Mouse (Mus musculus): ENCODE data around the gene Elp4.

The Elp4 gene

GRCm38 (mm10) chr2:105806571-105806970 lies 97.8 kb downstream of the Elp4 start:
- ATAC-seq (ENCODE audit: insufficient number of reproducible peaks, low FRiP score, low TSS enrichment): no peak

GRCm38 (mm10) chr2:105806047-105806446 lies 98.3 kb downstream of the Elp4 start:
- no peak for ATAC-seq (ENCODE audit: insufficient number of reproducible peaks, low FRiP score, low TSS enrichment)

GRCm38 (mm10) chr2:105805210-105805609 lies 99.2 kb downstream of the Elp4 start:
- no peak for ATAC-seq (ENCODE audit: insufficient number of reproducible peaks, low FRiP score, low TSS enrichment)

- peak; percentile 75 for ATAC-seq (ENCODE audit: insufficient number of reproducible peaks, low FRiP score, low TSS enrichment)
Observed at GRCm38 (mm10) chr2:105804506-105804905, 99.9 kb downstream of the Elp4 start.

GRCm38 (mm10) chr2:105803427-105803826 lies 100.9 kb downstream of the Elp4 start:
- ATAC-seq (ENCODE audit: insufficient number of reproducible peaks, low FRiP score, low TSS enrichment): no peak

- ATAC-seq (ENCODE audit: insufficient number of reproducible peaks, low FRiP score, low TSS enrichment): no peak
Observed at GRCm38 (mm10) chr2:105802902-105803301, 101.5 kb downstream of the Elp4 start.

- no peak for ATAC-seq (ENCODE audit: insufficient number of reproducible peaks, low FRiP score, low TSS enrichment)
Observed at GRCm38 (mm10) chr2:105801536-105801935, 102.8 kb downstream of the Elp4 start.

- peak; percentile 71 for ATAC-seq (ENCODE audit: insufficient number of reproducible peaks, low FRiP score, low TSS enrichment)
Observed at GRCm38 (mm10) chr2:105800694-105801093, 103.7 kb downstream of the Elp4 start.

GRCm38 (mm10) chr2:105799840-105800239 lies 104.5 kb downstream of the Elp4 start:
- peak; percentile 85 for ATAC-seq (ENCODE audit: insufficient number of reproducible peaks, low FRiP score, low TSS enrichment)

GRCm38 (mm10) chr2:105797842-105798241 lies 106.5 kb downstream of the Elp4 start:
- no peak for ATAC-seq (ENCODE audit: insufficient number of reproducible peaks, low FRiP score, low TSS enrichment)

- no peak for ATAC-seq (ENCODE audit: insufficient number of reproducible peaks, low FRiP score, low TSS enrichment)
Observed at GRCm38 (mm10) chr2:105796101-105796500, 108.3 kb downstream of the Elp4 start.

GRCm38 (mm10) chr2:105792339-105793120 lies 111.8 kb downstream of the Elp4 start:
- ATAC-seq (ENCODE audit: insufficient number of reproducible peaks, low FRiP score, low TSS enrichment): no peak

GRCm38 (mm10) chr2:105789936-105790335 lies 114.4 kb downstream of the Elp4 start:
- no peak for ATAC-seq (ENCODE audit: insufficient number of reproducible peaks, low FRiP score, low TSS enrichment)

GRCm38 (mm10) chr2:105787726-105788125 lies 116.6 kb downstream of the Elp4 start:
- no peak for ATAC-seq (ENCODE audit: insufficient number of reproducible peaks, low FRiP score, low TSS enrichment)

- no peak for ATAC-seq (ENCODE audit: insufficient number of reproducible peaks, low FRiP score, low TSS enrichment)
Observed at GRCm38 (mm10) chr2:105786986-105787385, 117.4 kb downstream of the Elp4 start.

GRCm38 (mm10) chr2:105782885-105783284 lies 121.5 kb downstream of the Elp4 start:
- ATAC-seq (ENCODE audit: insufficient number of reproducible peaks, low FRiP score, low TSS enrichment): no peak

GRCm38 (mm10) chr2:105780739-105781138 lies 123.6 kb downstream of the Elp4 start:
- no peak for ATAC-seq (ENCODE audit: insufficient number of reproducible peaks, low FRiP score, low TSS enrichment)

- no peak for ATAC-seq (ENCODE audit: insufficient number of reproducible peaks, low FRiP score, low TSS enrichment)
Observed at GRCm38 (mm10) chr2:105779320-105779891, 125.0 kb downstream of the Elp4 start.

GRCm38 (mm10) chr2:105771314-105771713 lies 133.1 kb downstream of the Elp4 start:
- no peak for ATAC-seq (ENCODE audit: insufficient number of reproducible peaks, low FRiP score, low TSS enrichment)

- no peak for ATAC-seq (ENCODE audit: insufficient number of reproducible peaks, low FRiP score, low TSS enrichment)
Observed at GRCm38 (mm10) chr2:105769747-105770328, 134.5 kb downstream of the Elp4 start.

GRCm38 (mm10) chr2:105753512-105753911 lies 150.9 kb downstream of the Elp4 start:
- no peak for ATAC-seq (ENCODE audit: insufficient number of reproducible peaks, low FRiP score, low TSS enrichment)

- no peak for ATAC-seq (ENCODE audit: insufficient number of reproducible peaks, low FRiP score, low TSS enrichment)
Observed at GRCm38 (mm10) chr2:105749111-105749510, 155.3 kb downstream of the Elp4 start.
